Comparison of ENCODE assay signal across 7 mouse cellular contexts in the genomic region with DNA sequence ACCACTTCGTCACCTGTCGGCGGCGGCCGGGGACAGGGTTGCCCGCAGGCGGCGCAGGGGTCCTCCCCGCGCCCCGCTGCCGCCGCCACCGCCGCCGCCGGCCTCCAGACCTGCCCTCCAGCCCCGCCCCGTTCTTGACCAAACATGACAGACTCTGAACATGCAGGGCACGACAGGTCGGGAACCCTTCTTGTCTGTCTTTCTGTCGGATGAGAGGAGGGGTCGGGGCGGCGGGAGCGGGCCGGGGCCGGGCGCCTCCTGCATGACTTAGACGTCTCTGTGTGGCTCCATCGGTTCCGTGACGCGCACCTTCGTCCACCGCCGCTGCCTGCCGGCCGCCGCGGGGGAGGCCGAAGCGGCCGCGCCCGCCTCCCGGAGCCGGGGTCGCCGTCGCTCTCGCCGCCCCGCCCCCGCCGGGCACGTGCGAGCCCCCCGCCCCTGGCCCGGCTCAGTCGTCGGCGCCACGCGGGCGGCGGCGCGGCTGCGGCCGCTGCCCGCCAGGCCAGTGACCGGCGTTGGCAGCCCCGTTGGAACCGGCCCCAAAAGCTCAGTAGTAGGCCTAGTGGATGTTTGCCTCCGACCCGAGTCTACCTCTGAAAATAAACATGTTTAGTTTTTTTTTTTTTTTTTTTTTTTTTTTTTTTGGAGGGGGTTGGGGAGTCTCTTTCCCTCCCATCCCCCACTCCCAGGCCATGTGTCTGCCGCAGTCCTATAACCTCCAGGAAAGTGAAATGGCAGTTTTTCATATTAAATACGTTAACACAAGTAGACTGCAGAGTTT. TPM values are rescaled to one million over a fixed set of nuclear protein-coding genes. Genes with fewer than 3 reads are reported as not detected.
DNase-seq lines count a peak whose midpoint lies in the region; ATAC-seq lines count a peak whose summit lies in the region.

Gene Gm10762, minus strand, starts transcription at position 65 of the 781 bp plus-strand sequence.

- H3K9me3 ChIP-seq in intestine, embryonic 16.5 days (ENCODE audit: control insufficient read depth, low read length), result no peaks in the 10 kb centered on the region
- no peaks in the 10 kb centered on the region for H3K9me3 ChIP-seq in limb, embryonic 10.5 days (replicated peaks)
- H3K9me3 ChIP-seq in midbrain, embryonic 12.5 days, result no peaks in the 10 kb centered on the region

- no peaks in the 10 kb centered on the region for H3K36me3 ChIP-seq in intestine, embryonic 16.5 days (ENCODE audit: control insufficient read depth, insufficient read depth, low read length)
- no peaks in the 10 kb centered on the region for H3K36me3 ChIP-seq in limb, embryonic 10.5 days
- H3K36me3 ChIP-seq in midbrain, embryonic 12.5 days, result no peaks in the 10 kb centered on the region

- peak; percentile 88 for ATAC-seq in intestine, embryonic 16.5 days
- ATAC-seq in midbrain, embryonic 12.5 days (ENCODE audit: low FRiP score, low read depth), result peak; percentile 79

- peaks cover 4% of the 10 kb centered on the region; the same call in 1 of the 2 replicates for H3K4me1 ChIP-seq in intestine, embryonic 16.5 days (ENCODE audit: control insufficient read depth, insufficient read depth, low read length)
- H3K4me1 ChIP-seq in limb, embryonic 10.5 days, result peaks cover 17% of the 10 kb centered on the region
- H3K4me1 ChIP-seq in midbrain, embryonic 12.5 days, result peaks cover 7% of the 10 kb centered on the region; the same call in 1 of the 2 replicates

- peak within 1 kb of the TSS; percentile 100 for H3K9ac ChIP-seq in intestine, embryonic 16.5 days (ENCODE audit: low read depth, low read length)
- H3K9ac ChIP-seq in midbrain, embryonic 12.5 days (replicated peaks), result peak within 1 kb of the TSS; percentile 99

- H3K4me2 ChIP-seq in intestine, embryonic 16.5 days (ENCODE audit: low read depth, low read length), result peak within 1 kb of the TSS; percentile 63
- peak within 1 kb of the TSS; percentile 54 for H3K4me2 ChIP-seq in midbrain, embryonic 12.5 days (replicated peaks)

- under 1% methylated on average over 78 of the region's 80 CpGs for WGBS in intestine, embryonic 16.5 days
- WGBS in limb, embryonic 10.5 days, result under 1% methylated on average over 80 of the region's 80 CpGs
- 2% methylated on average over 67 of the region's 80 CpGs for WGBS in midbrain, embryonic 12.5 days

- H3K27me3 ChIP-seq in intestine, embryonic 16.5 days (replicated peaks; ENCODE audit: control insufficient read depth, insufficient read depth, low read length), result no peaks in the 10 kb centered on the region
- H3K27me3 ChIP-seq in limb, embryonic 10.5 days (ENCODE audit: low read depth, poor library complexity, severe bottlenecking), result no peaks in the 10 kb centered on the region
- no peaks in the 10 kb centered on the region for H3K27me3 ChIP-seq in midbrain, embryonic 12.5 days

- DNase-seq in adrenal gland, adult 18-20 months (ENCODE audit: low spot score in 2 of 2), result peak; percentile 81 to 82
- peak; percentile 89 for DNase-seq in embryo, embryonic 11 days
- DNase-seq in gastrocnemius, postnatal 36 days, result peak; percentile 70 to 77
- peak; percentile 88 for DNase-seq in limb, embryonic 10.5 days (ENCODE audit: low spot score)
- peak; percentile 79 for DNase-seq in skeletal muscle tissue, adult 2 months (ENCODE audit: low read depth, low spot score)

- H3K27ac ChIP-seq in intestine, embryonic 16.5 days (ENCODE audit: low read length), result peak within 1 kb of the TSS; percentile 100
- H3K27ac ChIP-seq in limb, embryonic 10.5 days, result peak within 1 kb of the TSS; percentile 100
- H3K27ac ChIP-seq in midbrain, embryonic 12.5 days (replicated peaks), result peak within 1 kb of the TSS; percentile 100

- intact Hi-C loops in gastrocnemius, postnatal 36 days (cut with DNase I), result no loop called here

- peak within 1 kb of the TSS; percentile 92 for H3K4me3 ChIP-seq in intestine, embryonic 16.5 days (ENCODE audit: low read length)
- peak within 1 kb of the TSS; percentile 82 for H3K4me3 ChIP-seq in limb, embryonic 10.5 days
- peak within 1 kb of the TSS; percentile 90 for H3K4me3 ChIP-seq in midbrain, embryonic 12.5 days

RNA-seq across cellular contexts. Expression of gene Gm10762, which starts in this region (rescaled TPM):
- 1 to 10 TPM; 5.7 to 8.8 TPM for total RNA-seq in adrenal gland, adult 18-20 months (2021)
- total RNA-seq in gastrocnemius, postnatal 36 days (2021), result 10 to 100 TPM; 15.3 to 15.7 TPM
- polyA plus RNA-seq in intestine, embryonic 16.5 days (2015; fragmentation: Nextera tagmentation; extraction: Ambion mirVana), result 6.8 and 7.8 TPM in 2 replicates
- polyA plus RNA-seq in limb, embryonic 10.5 days (2016; fragmentation: Nextera tagmentation; extraction: Ambion mirVana), result 14.3 and 21.7 TPM in 2 replicates
- polyA plus RNA-seq in midbrain, embryonic 12.5 days (2016; fragmentation: Nextera tagmentation; extraction: Ambion mirVana), result 29.3 and 31.7 TPM in 2 replicates

Comparison
In these comparisons a context has a peak if more than half of its experiments do, and no peak if none do; other contexts are left out.
1. Peak in every context shown above with its lines: DNase-seq, ATAC-seq, H3K4me3 ChIP-seq and H3K27ac ChIP-seq.